Mouse (Mus musculus): ENCODE results near the gene Pifo.

DNA sequence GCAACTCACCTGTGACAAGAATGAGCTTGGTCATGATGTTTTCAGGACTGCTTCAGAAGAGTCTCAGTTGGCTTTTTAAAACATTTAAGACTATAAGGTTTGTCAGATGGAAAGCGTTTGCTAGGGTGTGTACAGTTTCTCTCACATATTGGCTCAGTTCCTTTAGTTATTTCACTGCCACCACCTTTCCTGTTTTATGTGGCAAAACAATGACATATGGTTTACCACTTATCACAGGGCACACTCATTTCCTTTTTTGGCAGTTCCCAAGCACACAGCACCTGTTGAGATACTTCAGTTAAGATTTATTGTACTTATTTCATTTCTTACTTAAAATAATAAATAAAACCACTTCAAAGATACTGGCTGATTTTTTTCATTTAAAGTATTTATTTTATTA lies 18.3 kb upstream of the Pifo start, which contains the start of gene Chil5:
- TF ChIP-seq EP300 (IDR thresholded peaks at IDR 0.05; ENCODE audit: low read depth), result no peak
- no peak for TF ChIP-seq CTCF (IDR thresholded peaks at IDR 0.05; ENCODE audit: low read depth)

All from liver, embryonic 14.5 days (tissue).